Mouse (Mus musculus): ENCODE measurements around the gene Srpk1. TPM values are rescaled to one million over a fixed set of nuclear protein-coding genes. Genes with fewer than 3 reads are reported as not detected.
A peak's percentile ranks its signal among the peaks of the same experiment; 100 is the strongest.

The Srpk1 gene
- polyA plus RNA-seq, 1 experiment from 2014 or later = 37.1 TPM

DNA sequence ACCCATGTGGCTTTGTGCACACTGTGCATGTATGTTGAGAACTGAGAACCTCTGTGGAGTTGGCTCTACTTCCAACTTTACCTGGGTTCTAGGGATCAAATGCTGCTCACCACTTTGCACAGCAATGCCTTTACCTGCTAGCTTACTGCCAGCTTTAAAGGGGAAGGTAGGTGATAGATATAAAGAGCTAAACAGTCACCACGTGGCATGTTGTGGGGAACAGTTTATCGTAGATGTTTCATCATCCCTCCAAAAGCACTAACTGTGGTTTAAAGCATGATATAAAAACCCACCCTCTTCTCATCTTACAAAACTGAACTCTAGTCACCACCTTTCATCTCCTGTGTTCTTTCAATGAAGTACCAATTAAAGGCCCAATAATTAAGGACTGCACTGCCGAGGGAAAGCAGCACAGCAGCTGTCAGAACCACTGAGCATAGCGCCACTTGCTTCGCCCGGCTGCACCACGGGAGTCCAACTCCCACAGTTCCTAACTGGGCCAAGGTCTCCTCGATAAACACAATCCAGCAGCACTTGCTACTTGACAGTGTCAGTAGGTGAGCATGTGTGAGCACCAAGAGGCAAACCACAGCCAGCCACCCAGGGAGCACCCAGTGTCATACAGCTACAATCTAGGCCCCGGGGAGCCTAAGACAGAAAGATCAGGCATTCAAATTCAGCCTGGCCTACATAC lies 20.8 kb downstream of the Srpk1 start:
- no peak for ATAC-seq
- WGBS = 91% methylated on average over 9 of the region's 9 CpGs
- Histone ChIP-seq H3K4me3 (ENCODE audit: low read depth, low read length) (no peak overlapping the region), H3K4me1 (ENCODE audit: insufficient read depth, low read depth, low read length) (no peaks in the 10 kb centered on the region), H3K9ac (replicated peaks; ENCODE audit: low read depth) (no peak overlapping the region), H3K9me3 (ENCODE audit: low read length) (no peaks in the 10 kb centered on the region), H3K36me3 (ENCODE audit: insufficient read depth, low read length) (peaks cover 37% of the 10 kb centered on the region), H3K27ac (ENCODE audit: low read length) (no peak overlapping the region), H3K4me2 (replicated peaks; ENCODE audit: low read depth, low read length) (no peak overlapping the region), H3K27me3 (replicated peaks; ENCODE audit: insufficient read depth, low read length) (no peaks in the 10 kb centered on the region)
- no peak for TF ChIP-seq CTCF (IDR thresholded peaks at IDR 0.05)
- no peak for TF ChIP-seq EP300 (IDR thresholded peaks at IDR 0.05)
- no peak for DNase-seq (ENCODE audit: low spot score)

- H3K27me3 ChIP-seq (replicated peaks; ENCODE audit: insufficient read depth, low read length) = no peaks in the 10 kb centered on the region
- ATAC-seq (no peak), DNase-seq (ENCODE audit: low spot score) (no peak)
- no peak overlapping the region for H3K27ac ChIP-seq (ENCODE audit: low read length)
- no peaks in the 10 kb centered on the region for H3K9me3 ChIP-seq (ENCODE audit: low read length)
- TF ChIP-seq EP300 (IDR thresholded peaks at IDR 0.05) (no peak), CTCF (IDR thresholded peaks at IDR 0.05) (no peak)
- no peaks in the 10 kb centered on the region for H3K4me1 ChIP-seq (ENCODE audit: insufficient read depth, low read depth, low read length)
- H3K4me2 ChIP-seq (replicated peaks; ENCODE audit: low read depth, low read length) = no peak overlapping the region
- 83% methylated on average over 5 of the region's 5 CpGs for WGBS
- no peak overlapping the region for H3K9ac ChIP-seq (replicated peaks; ENCODE audit: low read depth)
- H3K4me3 ChIP-seq (ENCODE audit: low read depth, low read length) = no peak overlapping the region
- H3K36me3 ChIP-seq (ENCODE audit: insufficient read depth, low read length) = peaks cover 33% of the 10 kb centered on the region
Measured at GRCm38 (mm10) chr17:28600780-28601179, 21.7 kb downstream of the Srpk1 start.

- ATAC-seq (no peak), DNase-seq (ENCODE audit: low spot score) (no peak)
- TF ChIP-seq EP300 (IDR thresholded peaks at IDR 0.05) = no peak
- no peak for TF ChIP-seq CTCF (IDR thresholded peaks at IDR 0.05)
- H3K27me3 ChIP-seq (replicated peaks; ENCODE audit: insufficient read depth, low read length) = no peaks in the 10 kb centered on the region
- no peak overlapping the region for H3K9ac ChIP-seq (replicated peaks; ENCODE audit: low read depth)
- no peaks in the 10 kb centered on the region for H3K4me1 ChIP-seq (ENCODE audit: insufficient read depth, low read depth, low read length)
- H3K27ac ChIP-seq (ENCODE audit: low read length) = no peak overlapping the region
- no peak overlapping the region for H3K4me3 ChIP-seq (ENCODE audit: low read depth, low read length)
- peaks cover 24% of the 10 kb centered on the region for H3K36me3 ChIP-seq (ENCODE audit: insufficient read depth, low read length)
- H3K4me2 ChIP-seq (replicated peaks; ENCODE audit: low read depth, low read length) = no peak overlapping the region
- H3K9me3 ChIP-seq (ENCODE audit: low read length) = no peaks in the 10 kb centered on the region
- 68% methylated on average over 4 of the region's 4 CpGs for WGBS
Measured at GRCm38 (mm10) chr17:28593965-28594364, 28.5 kb downstream of the Srpk1 start.

GRCm38 (mm10) chr17:28592998-28593397 lies 29.5 kb downstream of the Srpk1 start:
- Histone ChIP-seq H3K36me3 (ENCODE audit: insufficient read depth, low read length) (peaks cover 20% of the 10 kb centered on the region), H3K9me3 (ENCODE audit: low read length) (no peaks in the 10 kb centered on the region), H3K27ac (ENCODE audit: low read length) (no peak overlapping the region), H3K4me3 (ENCODE audit: low read depth, low read length) (no peak overlapping the region), H3K4me2 (replicated peaks; ENCODE audit: low read depth, low read length) (no peak overlapping the region), H3K4me1 (ENCODE audit: insufficient read depth, low read depth, low read length) (no peaks in the 10 kb centered on the region), H3K9ac (replicated peaks; ENCODE audit: low read depth) (no peak overlapping the region), H3K27me3 (replicated peaks; ENCODE audit: insufficient read depth, low read length) (no peaks in the 10 kb centered on the region)
- peak; percentile 60 for DNase-seq (ENCODE audit: low spot score)
- ATAC-seq = peak; percentile 55
- peak; percentile 89 for TF ChIP-seq CTCF (IDR thresholded peaks at IDR 0.05)
- TF ChIP-seq EP300 (IDR thresholded peaks at IDR 0.05) = no peak
- 14% methylated on average over 4 of the region's 4 CpGs for WGBS

DNA sequence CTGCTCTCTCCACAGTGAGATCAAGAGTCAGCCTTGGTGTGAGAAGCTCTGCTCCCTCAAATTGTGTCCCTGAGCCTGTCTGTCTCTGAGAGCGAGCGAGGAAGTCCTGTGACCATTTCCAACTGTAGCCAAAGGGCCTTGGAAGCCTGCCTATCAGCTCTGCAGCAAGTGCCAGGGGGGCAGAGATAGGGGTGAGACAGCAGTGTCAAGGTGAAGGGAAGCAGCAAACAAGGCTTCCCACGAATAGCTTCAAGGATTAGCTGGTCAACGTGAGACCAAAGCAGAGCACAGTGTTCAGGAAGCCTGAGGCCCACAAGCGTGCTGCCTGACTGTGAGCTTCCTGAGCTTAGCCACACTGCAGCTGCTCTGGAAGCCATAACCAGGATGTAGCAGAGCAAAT lies 31.0 kb downstream of the Srpk1 start:
- no peaks in the 10 kb centered on the region for H3K9me3 ChIP-seq (ENCODE audit: low read length)
- no peak overlapping the region for H3K4me2 ChIP-seq (replicated peaks; ENCODE audit: low read depth, low read length)
- no peak overlapping the region for H3K27ac ChIP-seq (ENCODE audit: low read length)
- peaks cover 20% of the 10 kb centered on the region for H3K36me3 ChIP-seq (ENCODE audit: insufficient read depth, low read length)
- H3K27me3 ChIP-seq (replicated peaks; ENCODE audit: insufficient read depth, low read length) = no peaks in the 10 kb centered on the region
- 88% methylated on average over 5 of the region's 5 CpGs for WGBS
- H3K4me1 ChIP-seq (ENCODE audit: insufficient read depth, low read depth, low read length) = no peaks in the 10 kb centered on the region
- TF ChIP-seq EP300 (IDR thresholded peaks at IDR 0.05) (no peak), CTCF (IDR thresholded peaks at IDR 0.05) (no peak)
- ATAC-seq (no peak), DNase-seq (ENCODE audit: low spot score) (no peak)
- no peak overlapping the region for H3K9ac ChIP-seq (replicated peaks; ENCODE audit: low read depth)
- no peak overlapping the region for H3K4me3 ChIP-seq (ENCODE audit: low read depth, low read length)

- Histone ChIP-seq H3K9ac (replicated peaks; ENCODE audit: low read depth) (no peak overlapping the region), H3K27me3 (replicated peaks; ENCODE audit: insufficient read depth, low read length) (no peaks in the 10 kb centered on the region), H3K36me3 (ENCODE audit: insufficient read depth, low read length) (peaks cover 20% of the 10 kb centered on the region), H3K4me2 (replicated peaks; ENCODE audit: low read depth, low read length) (no peak overlapping the region), H3K4me1 (ENCODE audit: insufficient read depth, low read depth, low read length) (no peaks in the 10 kb centered on the region), H3K4me3 (ENCODE audit: low read depth, low read length) (no peak overlapping the region), H3K9me3 (ENCODE audit: low read length) (no peaks in the 10 kb centered on the region), H3K27ac (ENCODE audit: low read length) (no peak overlapping the region)
- ATAC-seq (no peak; the same call in 1 of the 2 replicates), DNase-seq (ENCODE audit: low spot score) (peak; percentile 15)
- 64% methylated on average over 3 of the region's 3 CpGs for WGBS
- no peak for TF ChIP-seq CTCF (IDR thresholded peaks at IDR 0.05)
- TF ChIP-seq EP300 (IDR thresholded peaks at IDR 0.05) = no peak
Measured at GRCm38 (mm10) chr17:28590596-28590995, 31.9 kb downstream of the Srpk1 start.
